Mouse (Mus musculus): ENCODE measurements around the gene Pfdn6.
"Not testable (repeated sequence)": the region's sequence is repeated elsewhere in the genome, so short reads cannot be mapped to it uniquely, and the experiment has no call there.

The Pfdn6 gene

GRCm38 (mm10) chr17:33916294-33916693, 23.8 kb downstream of the Pfdn6 start:
- no peak for DNase-seq (ENCODE audit: extremely low spot score, low spot score)

DNA sequence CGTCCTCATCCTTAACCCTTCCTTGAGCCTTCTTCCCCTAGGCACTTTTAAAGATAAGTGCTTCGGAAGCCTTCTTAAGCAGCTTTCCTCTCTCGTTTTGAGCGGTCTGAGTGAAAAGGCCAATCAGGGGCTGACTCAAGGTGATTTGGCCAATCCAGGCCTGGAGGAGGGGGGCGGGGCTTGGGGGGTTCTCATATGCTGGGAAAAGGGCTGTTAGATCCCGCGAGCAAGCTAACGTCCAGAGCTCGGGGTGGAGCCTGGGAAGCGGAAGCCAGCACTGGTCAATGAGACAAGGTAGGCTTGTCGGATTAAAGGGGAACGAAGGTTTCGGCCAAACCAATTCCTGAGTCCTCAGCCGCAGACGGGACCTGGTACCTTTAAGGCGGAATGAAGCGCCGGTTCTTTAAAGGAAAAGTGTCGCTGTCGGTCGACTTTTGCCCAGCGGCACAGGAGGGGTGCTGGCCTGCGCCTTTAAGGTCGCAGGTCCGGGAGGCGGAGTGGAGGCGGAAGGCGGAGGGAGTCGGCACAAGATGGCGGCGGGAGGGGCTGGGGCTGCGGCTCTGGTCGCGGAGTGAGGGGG, 24.4 kb downstream of the Pfdn6 start, which contains the start of the genes Tapbp and Zbtb22:
Tapbp (plus strand) TSS at position 229 of the 580 bp plus-strand sequence.
Zbtb22 (plus strand) TSS at position 234 of the 580 bp plus-strand sequence.
- DNase-seq (ENCODE audit: extremely low spot score, low spot score) = peak; percentile 95

GRCm38 (mm10) chr17:33914969-33915391, 25.2 kb downstream of the Pfdn6 start:
- DNase-seq (ENCODE audit: extremely low spot score, low spot score) = no peak

DNA sequence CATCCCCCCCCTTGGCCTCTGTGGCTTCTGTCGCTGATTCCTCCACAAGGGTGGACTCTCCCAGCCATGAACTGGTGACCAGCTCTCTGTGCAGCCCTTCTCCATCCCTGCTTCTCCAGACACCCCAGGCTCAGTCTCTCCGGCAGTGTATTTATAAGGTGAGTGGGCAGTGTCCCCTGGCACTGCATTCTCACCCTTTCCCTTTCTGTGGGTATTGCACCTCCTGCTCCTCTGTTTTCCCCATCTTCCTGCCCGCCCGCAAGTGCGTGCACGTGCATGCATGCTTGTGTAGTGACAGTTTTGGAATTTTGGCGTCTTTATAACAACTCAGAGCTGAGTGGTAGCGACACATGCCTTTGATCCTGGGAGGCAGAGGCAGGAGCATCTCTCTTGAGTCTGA, 26.2 kb downstream of the Pfdn6 start:
- DNase-seq (ENCODE audit: extremely low spot score, low spot score) = no peak

GRCm38 (mm10) chr17:33913264-33913663, 26.9 kb downstream of the Pfdn6 start:
- no peak for DNase-seq (ENCODE audit: extremely low spot score, low spot score)

DNA sequence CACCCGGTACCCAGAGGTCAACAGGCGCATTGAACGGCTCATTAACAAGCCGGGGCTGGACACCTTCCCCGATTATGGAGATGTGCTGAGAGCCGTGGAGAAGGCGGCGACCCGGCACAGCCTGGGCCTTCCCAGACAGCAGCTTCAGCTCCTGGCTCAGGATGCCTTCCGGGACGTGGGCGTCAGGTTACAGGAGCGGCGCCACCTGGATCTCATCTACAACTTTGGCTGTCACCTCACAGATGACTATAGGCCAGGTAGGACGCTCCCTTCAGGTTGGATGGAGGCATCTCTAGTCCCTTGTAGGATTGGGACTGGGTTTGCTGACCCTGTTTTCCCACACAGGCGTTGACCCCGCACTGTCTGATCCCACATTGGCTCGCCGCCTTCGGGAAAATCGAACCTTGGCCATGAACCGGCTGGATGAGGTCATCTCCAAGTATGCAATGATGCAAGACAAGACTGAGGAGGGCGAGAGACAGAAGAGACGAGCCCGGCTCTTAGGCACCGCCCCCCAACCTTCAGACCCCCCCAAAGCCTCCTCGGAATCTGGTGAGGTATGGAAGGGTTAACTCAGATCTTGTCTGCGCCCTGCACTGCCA, 28.2 kb downstream of the Pfdn6 start:
- no peak for DNase-seq (ENCODE audit: extremely low spot score, low spot score)

DNA sequence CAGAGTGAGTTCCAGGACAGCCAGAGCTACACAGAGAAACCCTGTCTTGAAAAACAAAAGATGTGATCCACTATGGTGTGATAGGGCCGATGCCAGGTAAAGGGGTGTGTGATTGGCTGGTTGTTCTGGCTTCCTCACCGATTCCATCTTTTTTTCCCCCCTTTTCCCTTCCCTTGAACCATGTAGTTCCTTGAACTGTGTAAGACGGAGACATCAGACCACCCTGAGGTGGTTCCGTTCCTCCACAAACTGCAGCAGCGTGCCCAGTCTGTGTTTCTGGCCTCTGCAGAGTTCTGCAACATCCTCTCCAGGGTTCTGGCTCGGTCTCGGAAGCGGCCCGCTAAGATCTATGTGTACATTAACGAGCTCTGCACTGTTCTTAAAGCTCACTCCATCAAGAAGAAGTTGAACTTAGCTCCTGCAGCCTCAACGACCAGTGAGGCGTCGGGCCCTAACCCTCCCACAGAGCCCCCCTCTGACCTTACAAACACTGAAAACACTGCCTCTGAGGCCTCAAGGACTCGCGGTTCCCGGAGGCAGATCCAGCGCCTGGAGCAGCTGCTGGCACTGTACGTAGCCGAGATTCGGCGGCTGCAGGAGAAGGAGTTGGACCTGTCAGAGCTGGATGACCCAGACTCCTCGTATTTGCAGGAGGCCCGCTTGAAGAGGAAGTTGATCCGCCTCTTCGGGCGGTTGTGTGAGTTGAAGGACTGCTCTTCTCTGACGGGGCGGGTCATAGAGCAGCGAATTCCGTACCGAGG, 28.9 kb downstream of the Pfdn6 start:
- DNase-seq (ENCODE audit: extremely low spot score, low spot score) = no peak

DNA sequence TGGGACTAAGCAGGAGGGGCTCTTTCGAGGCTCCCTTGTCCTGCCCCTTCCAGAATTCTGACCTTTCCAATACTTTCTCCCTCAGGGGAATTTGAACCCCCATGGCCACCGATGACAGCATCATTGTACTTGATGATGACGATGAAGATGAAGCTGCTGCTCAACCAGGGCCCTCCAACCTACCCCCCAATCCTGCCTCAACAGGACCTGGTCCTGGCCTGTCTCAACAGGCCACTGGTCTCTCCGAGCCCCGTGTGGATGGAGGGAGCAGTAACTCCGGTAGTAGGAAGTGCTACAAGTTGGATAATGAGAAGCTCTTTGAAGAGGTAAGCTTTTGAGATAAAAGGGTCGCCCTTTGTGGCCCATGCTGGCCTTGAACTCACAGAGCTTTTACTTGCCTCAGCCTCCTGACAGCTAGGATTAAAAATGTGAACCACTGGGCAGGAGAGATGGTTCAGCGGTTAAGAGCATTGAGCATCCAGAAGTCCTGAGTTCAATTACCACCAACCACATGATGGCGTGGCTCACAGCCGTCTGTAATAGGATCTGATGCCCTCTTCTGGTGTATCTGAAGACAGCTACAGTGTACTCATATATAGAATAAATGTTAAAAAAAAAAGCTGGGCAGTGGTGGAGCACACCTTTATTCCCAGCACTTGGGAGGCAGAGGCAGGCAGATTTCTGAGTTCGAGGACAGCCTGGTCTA, 29.6 kb downstream of the Pfdn6 start:
- no peak for DNase-seq (ENCODE audit: extremely low spot score, low spot score)

- no peak for DNase-seq (ENCODE audit: extremely low spot score, low spot score)
These were observed 30.3 kb downstream of the Pfdn6 start for GRCm38 (mm10) chr17:33909869-33910250.

- peak; percentile 98 for DNase-seq (ENCODE audit: extremely low spot score, low spot score)
These were observed 30.9 kb downstream of the Pfdn6 start, which contains the start of gene Daxx for GRCm38 (mm10) chr17:33909077-33909868. Gene Daxx (plus strand): TSS chr17:33909414.

GRCm38 (mm10) chr17:33908331-33909076, 31.6 kb downstream of the Pfdn6 start:
- no peak for DNase-seq (ENCODE audit: extremely low spot score, low spot score)

GRCm38 (mm10) chr17:33904835-33905234, 35.3 kb downstream of the Pfdn6 start, which contains the start of gene Platr17:
Gene Platr17 (plus strand): TSS chr17:33905135.
- not testable (repeated sequence) for DNase-seq (ENCODE audit: extremely low spot score, low spot score)

DNA sequence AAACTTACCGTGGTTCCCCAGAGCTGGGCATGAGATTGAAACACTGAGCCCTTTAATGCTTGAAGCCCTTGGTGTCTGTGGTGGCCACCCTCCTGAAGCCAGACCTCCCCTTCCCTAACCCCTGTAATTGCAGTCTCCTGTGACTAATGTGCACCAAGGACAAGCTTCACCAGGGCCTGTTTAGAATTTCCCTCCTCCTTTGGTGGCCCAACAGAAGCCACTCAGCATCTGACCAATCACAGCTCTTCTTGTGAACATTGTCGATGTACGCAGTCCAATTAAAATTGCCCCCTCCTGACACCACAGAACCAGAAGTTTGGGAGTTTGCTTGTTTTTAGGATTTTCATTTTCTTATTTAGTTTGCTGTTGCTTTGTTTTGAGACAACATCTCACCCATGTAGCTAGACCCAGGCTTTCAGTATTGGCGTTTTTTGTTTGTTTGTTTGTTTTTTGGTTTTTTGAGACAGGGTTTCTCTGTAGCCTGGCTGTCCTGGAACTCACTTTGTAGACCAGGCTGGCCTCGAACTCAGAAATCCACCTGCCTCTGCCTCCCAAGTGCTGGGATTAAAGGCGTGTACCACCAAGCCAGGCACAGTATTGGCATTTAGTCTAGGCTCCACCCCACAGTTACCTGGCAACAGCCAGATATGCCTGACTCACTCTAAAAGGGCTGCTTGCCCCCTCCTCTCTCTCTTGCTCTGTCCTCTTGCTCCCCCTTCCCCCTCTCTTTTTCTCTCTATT, 36.1 kb downstream of the Pfdn6 start:
- not testable (repeated sequence) for DNase-seq (ENCODE audit: extremely low spot score, low spot score)

- DNase-seq (ENCODE audit: extremely low spot score, low spot score) = no peak
These were observed 37.7 kb downstream of the Pfdn6 start for GRCm38 (mm10) chr17:33902491-33902890.

GRCm38 (mm10) chr17:33902079-33902478, 38.1 kb downstream of the Pfdn6 start:
- no peak for DNase-seq (ENCODE audit: extremely low spot score, low spot score)

DNA sequence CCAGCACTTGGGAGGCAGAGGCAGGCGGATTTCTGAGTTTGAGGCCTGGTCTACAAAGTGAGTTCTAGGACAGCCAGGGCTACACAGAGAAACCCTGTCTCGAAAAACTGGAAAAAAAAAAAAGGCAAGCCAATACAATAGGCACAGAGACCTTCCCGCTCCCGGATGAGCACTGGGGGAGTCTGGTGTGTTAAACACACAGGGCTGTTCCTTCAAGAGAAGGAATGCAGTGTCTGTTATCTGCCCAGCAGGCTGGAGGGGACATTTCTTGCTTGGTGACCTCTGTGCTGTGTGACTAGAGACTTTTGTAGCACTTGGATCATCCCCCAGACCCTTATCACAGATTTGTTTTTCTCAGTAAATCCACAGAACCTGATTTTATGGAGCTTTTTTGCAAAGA, 38.5 kb downstream of the Pfdn6 start:
- no peak for DNase-seq (ENCODE audit: extremely low spot score, low spot score)

DNA sequence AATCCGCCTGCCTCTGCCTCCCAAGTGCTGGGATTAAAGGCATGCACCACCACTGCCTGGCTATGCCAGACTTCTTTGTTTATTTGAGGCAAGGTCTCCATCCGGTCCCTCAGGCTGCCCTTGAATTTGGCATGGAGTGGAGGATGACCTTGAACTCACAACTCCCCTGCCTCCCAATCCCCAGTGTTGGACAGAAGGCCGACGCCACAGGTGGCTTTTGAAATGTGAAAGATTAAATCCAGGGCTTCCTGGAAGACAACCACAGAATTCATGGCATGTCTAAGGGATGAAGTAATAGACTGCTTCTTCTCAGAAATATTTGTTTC, 39.2 kb downstream of the Pfdn6 start:
- no peak for DNase-seq (ENCODE audit: extremely low spot score, low spot score)

GRCm38 (mm10) chr17:33900281-33900988, 39.7 kb downstream of the Pfdn6 start:
- DNase-seq (ENCODE audit: extremely low spot score, low spot score) = no peak

GRCm38 (mm10) chr17:33899642-33900041, 40.5 kb downstream of the Pfdn6 start:
- DNase-seq (ENCODE audit: extremely low spot score, low spot score) = no peak
